Mouse (Mus musculus) midbrain, embryonic 12.5 days (tissue): Measurements from ENCODE around the gene Hist2h2ab. TPM values are rescaled to one million over a fixed set of nuclear protein-coding genes. Genes with fewer than 3 reads are reported as not detected.
"Not testable (repeated sequence)": the region's sequence is repeated elsewhere in the genome, so short reads cannot be mapped to it uniquely, and the experiment has no call there.

Source experiments
- ATAC-seq: fragments of 200-750 bp; cut with Nextera tagmentation; 2 replicates; pipeline ENCODE4 v1.8.0; 2017; ENCODE audit warnings: low read depth, moderate TSS enrichment, moderate library complexity; ENCODE audit not compliant: low FRiP score
- H3K27ac ChIP-seq: fragments of 300-500 bp; sonication (generic); replicated peaks from 2 replicates; pipeline ENCODE4 v1.5.1; 2016; ENCODE audit warnings: mild to moderate bottlenecking
- H3K27me3 ChIP-seq: fragments of 300-500 bp; sonication (generic); 2 replicates; pipeline ENCODE4 v1.6.1; 2016; ENCODE audit warnings: mild to moderate bottlenecking
- H3K36me3 ChIP-seq: fragments of 300-500 bp; sonication (generic); 2 replicates; pipeline ENCODE4 v1.6.1; 2016
- H3K4me1 ChIP-seq: fragments of 300-500 bp; sonication (generic); 2 replicates; pipeline ENCODE4 v1.6.1; 2016
- H3K4me2 ChIP-seq: fragments of 300-500 bp; sonication (generic); replicated peaks from 2 replicates; pipeline ENCODE4 v1.6.1; 2016; ENCODE audit warnings: mild to moderate bottlenecking, moderate library complexity
- H3K4me3 ChIP-seq: fragments of 300-500 bp; sonication (generic); 2 replicates; pipeline ENCODE4 v1.5.1; 2016; ENCODE audit warnings: mild to moderate bottlenecking
- H3K9ac ChIP-seq: fragments of 300-500 bp; sonication (generic); replicated peaks from 2 replicates; pipeline ENCODE4 v1.6.1; 2016; ENCODE audit warnings: mild to moderate bottlenecking, moderate library complexity
- H3K9me3 ChIP-seq: fragments of 300-500 bp; sonication (generic); 2 replicates; pipeline ENCODE4 v1.6.1; 2016; ENCODE audit warnings: mild to moderate bottlenecking
- WGBS: fragments of 180-500 bp; shearing (Covaris S2); methylation state at CpG from one replicate; pipeline ENCODE4 v1.1.7; 2016; 5-methylcytosine and 5-hydroxymethylcytosine counted together
- polyA plus RNA-seq: library from polyadenylated mRNA; unstranded; fragments of >200 nt; fragmentation: Nextera tagmentation; extraction: Ambion mirVana; gene quantifications from 2 replicates; pipeline ENCODE4 v1.2.1, GENCODE M21; 2016

Gene Hist2h2ab
- 0.96 and 1.2 TPM in 2 replicates for polyA plus RNA-seq

GRCm38 (mm10) chr3:96219661-96220130, at the start of gene Hist2h2ab, which contains the start of gene Bola1:
Hist2h2ab (plus strand) TSS chr3:96219865.
Bola1 (minus strand) TSS chr3:96219709.
- peak within 1 kb of the TSS; percentile 61 for H3K4me3 ChIP-seq
- peak; percentile 83 for ATAC-seq
- no peaks in the 10 kb centered on the region for H3K27me3 ChIP-seq
- under 1% methylated on average over 37 of the region's 37 CpGs for WGBS
- peaks cover 34% of the 10 kb centered on the region for H3K4me1 ChIP-seq
- peak within 1 kb of the TSS; percentile 79 for H3K4me2 ChIP-seq
- H3K27ac ChIP-seq, result peak within 1 kb of the TSS; percentile 98
- no peaks in the 10 kb centered on the region for H3K36me3 ChIP-seq
- no peaks in the 10 kb centered on the region for H3K9me3 ChIP-seq
- peak within 1 kb of the TSS; percentile 84 for H3K9ac ChIP-seq

GRCm38 (mm10) chr3:96170276-96170675, 49.4 kb upstream of the Hist2h2ab start:
- Histone ChIP-seq H3K4me1 (peaks cover 31% of the 10 kb centered on the region), H3K4me2 (no peak overlapping the region), H3K27ac (no peak overlapping the region; the same call in 1 of the 2 replicates), H3K4me3 (no peak overlapping the region), H3K9ac (no peak overlapping the region), H3K36me3 (peaks cover 15% of the 10 kb centered on the region), H3K9me3 (no peaks in the 10 kb centered on the region), H3K27me3 (no peaks in the 10 kb centered on the region)
- ATAC-seq, result no peak
- WGBS, result 91% methylated on average over 4 of the region's 4 CpGs

GRCm38 (mm10) chr3:96170976-96171545, 48.6 kb upstream of the Hist2h2ab start:
- Histone ChIP-seq H3K4me1 (peaks cover 31% of the 10 kb centered on the region), H3K4me3 (peak overlapping the region; percentile 92), H3K27ac (peak overlapping the region; percentile 98; the same call in 1 of the 2 replicates), H3K9ac (peak overlapping the region; percentile 93), H3K4me2 (peak overlapping the region; percentile 97), H3K27me3 (no peaks in the 10 kb centered on the region), H3K9me3 (no peaks in the 10 kb centered on the region), H3K36me3 (peaks cover 21% of the 10 kb centered on the region)
- WGBS, result 78% methylated on average over 10 of the region's 10 CpGs
- ATAC-seq, result no peak

- Histone ChIP-seq H3K36me3 (peaks cover 28% of the 10 kb centered on the region), H3K9me3 (no peaks in the 10 kb centered on the region), H3K4me1 (peaks cover 31% of the 10 kb centered on the region), H3K9ac (peak overlapping the region; percentile 93), H3K27ac (peak overlapping the region; percentile 98), H3K4me2 (peak overlapping the region; percentile 97), H3K27me3 (no peaks in the 10 kb centered on the region), H3K4me3 (peak overlapping the region; percentile 92)
- 27% methylated on average over 18 of the region's 18 CpGs for WGBS
- no peak for ATAC-seq
Observed at GRCm38 (mm10) chr3:96171583-96172196, 48.0 kb upstream of the Hist2h2ab start.

- Histone ChIP-seq H3K9ac (peak within 1 kb of the TSS; percentile 93), H3K36me3 (peaks cover 33% of the 10 kb centered on the region), H3K4me3 (peak within 1 kb of the TSS; percentile 92), H3K27ac (peak within 1 kb of the TSS; percentile 98), H3K4me1 (peaks cover 31% of the 10 kb centered on the region), H3K4me2 (peak within 1 kb of the TSS; percentile 97), H3K9me3 (no peaks in the 10 kb centered on the region), H3K27me3 (no peaks in the 10 kb centered on the region)
- 1% methylated on average over 58 of the region's 58 CpGs for WGBS
- peak; percentile 91 for ATAC-seq
Observed at GRCm38 (mm10) chr3:96172197-96173178, 47.2 kb upstream of the Hist2h2ab start, which contains the start of gene Sf3b4. Sf3b4 (plus strand) TSS chr3:96172332.

- ATAC-seq, result no peak
- H3K4me1 ChIP-seq, result peaks cover 31% of the 10 kb centered on the region
- H3K27me3 ChIP-seq, result no peaks in the 10 kb centered on the region
- peaks cover 40% of the 10 kb centered on the region for H3K36me3 ChIP-seq
- H3K9me3 ChIP-seq, result no peaks in the 10 kb centered on the region
- peak overlapping the region; percentile 92 for H3K4me3 ChIP-seq
- WGBS, result 40% methylated on average over 7 of the region's 7 CpGs
- H3K27ac ChIP-seq, result 0 out of 2 replicates have a peak overlapping the region, but pooled peaks have one; percentile 98
- H3K4me2 ChIP-seq, result peak overlapping the region; percentile 97
- peak overlapping the region; percentile 93 for H3K9ac ChIP-seq
Observed at GRCm38 (mm10) chr3:96173185-96173584, 46.5 kb upstream of the Hist2h2ab start.

- Histone ChIP-seq H3K36me3 (peaks cover 46% of the 10 kb centered on the region), H3K4me1 (peaks cover 31% of the 10 kb centered on the region)
- not testable (repeated sequence) for H3K9me3 ChIP-seq, H3K4me2 ChIP-seq, H3K27me3 ChIP-seq, H3K9ac ChIP-seq, ATAC-seq, H3K4me3 ChIP-seq, H3K27ac ChIP-seq
- WGBS, result 95% methylated on average over 4 of the region's 4 CpGs
Observed at GRCm38 (mm10) chr3:96174042-96174441, 45.6 kb upstream of the Hist2h2ab start.

- Histone ChIP-seq H3K4me1 (peaks cover 31% of the 10 kb centered on the region), H3K9ac (no peak overlapping the region), H3K4me3 (no peak overlapping the region), H3K4me2 (no peak overlapping the region), H3K9me3 (no peaks in the 10 kb centered on the region), H3K36me3 (peaks cover 46% of the 10 kb centered on the region), H3K27me3 (no peaks in the 10 kb centered on the region), H3K27ac (no peak overlapping the region)
- no peak for ATAC-seq
- 95% methylated on average over 6 of the region's 6 CpGs for WGBS
Observed at GRCm38 (mm10) chr3:96175251-96175650, 44.4 kb upstream of the Hist2h2ab start.

- Histone ChIP-seq H3K4me3 (no peak overlapping the region), H3K9me3 (no peaks in the 10 kb centered on the region), H3K4me2 (no peak overlapping the region), H3K36me3 (peaks cover 46% of the 10 kb centered on the region), H3K4me1 (peaks cover 39% of the 10 kb centered on the region), H3K9ac (no peak overlapping the region), H3K27ac (no peak overlapping the region), H3K27me3 (peaks cover 8% of the 10 kb centered on the region; the same call in 1 of the 2 replicates)
- 95% methylated on average over 4 of the region's 4 CpGs for WGBS
- no peak for ATAC-seq
Observed at GRCm38 (mm10) chr3:96178427-96178826, 41.2 kb upstream of the Hist2h2ab start.

GRCm38 (mm10) chr3:96178902-96179301, 40.8 kb upstream of the Hist2h2ab start:
- Histone ChIP-seq H3K36me3 (peaks cover 45% of the 10 kb centered on the region), H3K27me3 (peaks cover 8% of the 10 kb centered on the region; the same call in 1 of the 2 replicates), H3K9ac (no peak overlapping the region), H3K27ac (0 out of 2 replicates have a peak overlapping the region, but pooled peaks have one; percentile 25), H3K9me3 (no peaks in the 10 kb centered on the region), H3K4me3 (no peak overlapping the region), H3K4me2 (no peak overlapping the region), H3K4me1 (peaks cover 36% of the 10 kb centered on the region)
- ATAC-seq, result no peak
- WGBS, result 88% methylated on average over 2 of the region's 2 CpGs

GRCm38 (mm10) chr3:96179531-96179930, 40.1 kb upstream of the Hist2h2ab start:
- WGBS, result 68% methylated on average over 4 of the region's 4 CpGs
- H3K9me3 ChIP-seq, result no peaks in the 10 kb centered on the region
- peaks cover 38% of the 10 kb centered on the region for H3K36me3 ChIP-seq
- ATAC-seq, result no peak
- H3K4me3 ChIP-seq, result no peak overlapping the region
- no peak overlapping the region for H3K4me2 ChIP-seq
- H3K4me1 ChIP-seq, result peaks cover 30% of the 10 kb centered on the region
- H3K9ac ChIP-seq, result no peak overlapping the region
- no peak overlapping the region for H3K27ac ChIP-seq
- peaks cover 8% of the 10 kb centered on the region; the same call in 1 of the 2 replicates for H3K27me3 ChIP-seq
